Mouse (Mus musculus) liver, embryonic 11.5 days (tissue): ENCODE data around the gene Itpr3. TPM values are rescaled to one million over a fixed set of nuclear protein-coding genes. Genes with fewer than 3 reads are reported as not detected.

Experiments used
- ATAC-seq: fragments of 200-750 bp; cut with Nextera tagmentation; replicated peaks from 2 replicates; pipeline ENCODE4 v1.8.0; 2017; ENCODE audit warnings: moderate number of reproducible peaks, mild to moderate bottlenecking, moderate TSS enrichment, moderate library complexity; ENCODE audit not compliant: low FRiP score
- DNase-seq: peaks from one replicate; pipeline ENCODE4 v3.0.0-alpha.2; 2017; ENCODE audit warnings: low spot score
- H3K27ac ChIP-seq: fragments of 300-500 bp; sonication (generic); 2 replicates; pipeline ENCODE4 v1.5.1; 2014; ENCODE audit warnings: mild to moderate bottlenecking, low read depth, low read length, control low read depth
- H3K27me3 ChIP-seq: fragments of 300-500 bp; sonication (generic); replicated peaks from 2 replicates; pipeline ENCODE4 v1.6.1; 2014; ENCODE audit warnings: low read length, mixed read lengths; ENCODE audit not compliant: control insufficient read depth, insufficient read depth
- H3K36me3 ChIP-seq: fragments of 300-500 bp; sonication (generic); 2 replicates; pipeline ENCODE4 v1.6.1; 2014; ENCODE audit warnings: mild to moderate bottlenecking, low read length, moderate library complexity, mixed read lengths; ENCODE audit not compliant: control insufficient read depth, insufficient read depth
- H3K4me1 ChIP-seq: fragments of 300-500 bp; sonication (generic); replicated peaks from 2 replicates; pipeline ENCODE4 v1.6.1; 2014; ENCODE audit warnings: low read length, mixed read lengths; ENCODE audit not compliant: control insufficient read depth, insufficient read depth
- H3K4me2 ChIP-seq: fragments of 300-500 bp; sonication (generic); 2 replicates; pipeline ENCODE4 v1.6.1; 2014; ENCODE audit warnings: mild to moderate bottlenecking, control low read depth, moderate library complexity
- H3K4me3 ChIP-seq: fragments of 300-500 bp; sonication (generic); 2 replicates; pipeline ENCODE4 v1.5.1; 2014; ENCODE audit warnings: low read depth, low read length, control low read depth
- H3K9ac ChIP-seq: fragments of 300-500 bp; sonication (generic); 2 replicates; pipeline ENCODE4 v1.6.1; 2014; ENCODE audit warnings: low read depth, low read length, control low read depth
- H3K9me3 ChIP-seq: fragments of 300-500 bp; sonication (generic); 2 replicates; pipeline ENCODE4 v1.6.1; 2016; ENCODE audit warnings: low read length, inconsistent platforms, mixed read lengths; ENCODE audit not compliant: control insufficient read depth
- WGBS: fragments of 180-500 bp; shearing (Covaris S2); extraction: QIAGEN DNeasy Blood & Tissue Kit; methylation state at CpG from one replicate; pipeline ENCODE4 v1.1.7; 2014; 5-methylcytosine and 5-hydroxymethylcytosine counted together
- polyA plus RNA-seq: library from polyadenylated mRNA; unstranded; fragments of >200 nt; fragmentation: Nextera tagmentation; extraction: Ambion mirVana; gene quantifications from 2 replicates; pipeline ENCODE4 v1.2.1, GENCODE M21; 2014

The Itpr3 gene
- polyA plus RNA-seq, 1 experiment from 2014 or later: 2.0 TPM

DNA sequence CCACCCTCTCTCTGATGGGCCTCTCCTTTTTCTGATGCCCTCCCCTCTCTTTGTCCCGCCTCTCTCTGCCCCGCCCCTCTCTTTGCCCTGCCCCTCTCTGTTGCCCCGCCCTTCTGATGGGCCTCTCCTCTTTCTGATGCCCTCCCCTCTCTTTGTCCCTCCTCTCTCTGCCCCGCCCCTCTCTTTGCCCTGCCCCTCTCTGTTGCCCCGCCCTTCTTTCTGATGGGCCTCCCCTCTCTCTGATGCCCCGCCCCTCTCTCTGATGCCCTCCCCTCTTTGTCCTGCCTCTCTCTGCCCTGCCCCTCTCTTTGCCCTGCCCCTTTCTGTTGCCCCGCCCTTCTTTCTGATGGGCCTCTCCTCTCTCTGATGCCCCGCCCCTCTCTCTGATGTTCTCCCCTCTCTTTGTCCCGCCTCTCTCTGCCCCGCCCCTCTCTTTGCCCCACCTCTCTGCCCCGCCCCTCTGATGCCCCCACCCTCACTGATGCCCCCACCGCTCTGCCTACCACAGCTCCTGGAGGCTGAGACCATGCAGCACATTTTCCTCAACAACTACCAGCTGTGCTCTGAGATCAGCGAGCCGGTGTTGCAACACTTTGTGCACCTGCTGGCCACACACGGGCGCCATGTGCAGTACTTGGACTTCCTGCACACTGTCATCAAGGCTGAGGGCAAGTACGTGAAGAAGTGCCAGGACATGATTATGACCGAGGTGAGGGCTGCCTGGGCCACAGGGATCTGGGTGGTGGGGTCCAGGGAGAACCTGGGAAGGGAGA, 48.8 kb downstream of the Itpr3 start:
- Histone ChIP-seq H3K27me3 (no peaks in the 10 kb centered on the region), H3K27ac (no peak overlapping the region), H3K9me3 (no peaks in the 10 kb centered on the region), H3K4me2 (no peak overlapping the region), H3K4me1 (no peaks in the 10 kb centered on the region), H3K36me3 (no peaks in the 10 kb centered on the region), H3K9ac (no peak overlapping the region), H3K4me3 (no peak overlapping the region)
- ATAC-seq: peak; percentile 29; the same call in 1 of the 2 replicates
- 65% methylated on average over 16 of the region's 18 CpGs for WGBS
- DNase-seq: no peak

GRCm38 (mm10) chr17:27106745-27107144, 49.6 kb downstream of the Itpr3 start:
- no peak overlapping the region for H3K4me3 ChIP-seq
- no peak for ATAC-seq
- H3K4me2 ChIP-seq: no peak overlapping the region
- DNase-seq: no peak
- H3K27ac ChIP-seq: no peak overlapping the region
- no peaks in the 10 kb centered on the region for H3K27me3 ChIP-seq
- H3K9me3 ChIP-seq: no peaks in the 10 kb centered on the region
- 74% methylated on average over 9 of the region's 9 CpGs for WGBS
- no peaks in the 10 kb centered on the region for H3K4me1 ChIP-seq
- H3K9ac ChIP-seq: no peak overlapping the region
- no peaks in the 10 kb centered on the region for H3K36me3 ChIP-seq

DNA sequence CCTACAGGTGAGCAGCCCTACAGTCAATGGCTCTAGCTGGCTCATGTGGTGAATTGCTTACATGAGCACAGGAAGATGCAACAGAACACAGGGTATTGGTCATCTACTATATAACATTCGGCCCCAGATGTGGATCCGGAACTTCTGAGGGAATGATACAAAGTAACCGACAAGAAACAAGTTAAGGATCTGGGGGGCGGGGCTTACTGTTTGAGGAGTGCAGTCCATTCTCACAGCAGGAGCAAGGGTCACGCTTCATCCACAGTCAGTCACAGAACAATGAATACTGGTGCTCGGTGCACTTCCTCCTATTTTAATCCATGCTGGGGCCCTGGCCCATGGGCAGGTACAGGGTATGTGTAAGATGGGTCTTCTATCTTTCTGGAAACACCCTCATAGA, 50.8 kb downstream of the Itpr3 start:
- Histone ChIP-seq H3K9me3 (no peaks in the 10 kb centered on the region), H3K4me2 (no peak overlapping the region), H3K27ac (no peak overlapping the region), H3K4me3 (no peak overlapping the region), H3K9ac (no peak overlapping the region), H3K4me1 (no peaks in the 10 kb centered on the region), H3K36me3 (no peaks in the 10 kb centered on the region), H3K27me3 (no peaks in the 10 kb centered on the region)
- 74% methylated on average over 6 of the region's 6 CpGs for WGBS
- no peak for ATAC-seq
- no peak for DNase-seq

- DNase-seq (no peak), ATAC-seq (no peak)
- Histone ChIP-seq H3K27ac (no peak overlapping the region), H3K4me1 (no peaks in the 10 kb centered on the region), H3K4me3 (no peak overlapping the region), H3K9ac (no peak overlapping the region), H3K27me3 (no peaks in the 10 kb centered on the region), H3K4me2 (no peak overlapping the region), H3K9me3 (no peaks in the 10 kb centered on the region), H3K36me3 (no peaks in the 10 kb centered on the region)
- WGBS: 84% methylated on average over 7 of the region's 7 CpGs
Observed at GRCm38 (mm10) chr17:27110072-27110471, 53.0 kb downstream of the Itpr3 start.

GRCm38 (mm10) chr17:27118676-27119539, 61.8 kb downstream of the Itpr3 start:
- Histone ChIP-seq H3K9me3 (no peaks in the 10 kb centered on the region), H3K4me1 (peaks cover 4% of the 10 kb centered on the region), H3K36me3 (peaks cover 19% of the 10 kb centered on the region), H3K4me2 (no peak overlapping the region), H3K27me3 (no peaks in the 10 kb centered on the region; the same call in 1 of the 2 replicates), H3K27ac (no peak overlapping the region), H3K9ac (no peak overlapping the region), H3K4me3 (no peak overlapping the region)
- DNase-seq (no peak), ATAC-seq (no peak)
- 69% methylated on average over 25 of the region's 25 CpGs for WGBS

DNA sequence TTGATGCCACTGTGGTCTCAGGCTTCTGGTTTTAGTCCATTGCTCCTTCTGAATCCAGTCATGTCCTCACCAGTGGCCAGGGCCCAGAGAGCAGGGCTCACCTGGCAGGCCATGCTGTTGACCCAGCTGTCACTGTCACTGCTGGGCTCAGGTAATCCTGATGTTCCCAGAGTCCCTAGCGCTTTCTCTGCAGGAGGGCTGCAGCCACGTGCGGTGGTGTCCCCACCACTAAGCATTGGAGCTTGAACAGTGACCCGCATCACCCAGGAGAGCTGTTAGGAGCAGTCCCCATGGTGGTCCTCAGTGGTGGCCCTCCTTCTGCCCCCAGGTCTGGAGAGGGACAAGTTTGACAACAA, 62.4 kb downstream of the Itpr3 start:
- DNase-seq (no peak), ATAC-seq (no peak)
- peaks cover 4% of the 10 kb centered on the region for H3K4me1 ChIP-seq
- H3K27ac ChIP-seq: no peak overlapping the region
- H3K4me3 ChIP-seq: no peak overlapping the region
- no peaks in the 10 kb centered on the region; the same call in 1 of the 2 replicates for H3K27me3 ChIP-seq
- H3K4me2 ChIP-seq: no peak overlapping the region
- no peak overlapping the region for H3K9ac ChIP-seq
- H3K9me3 ChIP-seq: no peaks in the 10 kb centered on the region
- WGBS: 79% methylated on average over 4 of the region's 4 CpGs
- peaks cover 25% of the 10 kb centered on the region for H3K36me3 ChIP-seq

GRCm38 (mm10) chr17:27119954-27120353, 62.9 kb downstream of the Itpr3 start:
- H3K27me3 ChIP-seq: no peaks in the 10 kb centered on the region; the same call in 1 of the 2 replicates
- DNase-seq (no peak), ATAC-seq (no peak)
- H3K4me3 ChIP-seq: no peak overlapping the region
- H3K36me3 ChIP-seq: peaks cover 28% of the 10 kb centered on the region
- no peaks in the 10 kb centered on the region for H3K9me3 ChIP-seq
- WGBS: 66% methylated on average over 8 of the region's 8 CpGs
- no peak overlapping the region for H3K9ac ChIP-seq
- no peak overlapping the region for H3K4me2 ChIP-seq
- H3K4me1 ChIP-seq: peaks cover 6% of the 10 kb centered on the region
- no peak overlapping the region for H3K27ac ChIP-seq

- Histone ChIP-seq H3K4me1 (peaks cover 6% of the 10 kb centered on the region), H3K9me3 (no peaks in the 10 kb centered on the region), H3K4me3 (no peak overlapping the region), H3K36me3 (peaks cover 33% of the 10 kb centered on the region), H3K27me3 (no peaks in the 10 kb centered on the region; the same call in 1 of the 2 replicates), H3K9ac (no peak overlapping the region), H3K27ac (no peak overlapping the region), H3K4me2 (no peak overlapping the region)
- no peak for ATAC-seq
- 21% methylated on average over 18 of the region's 18 CpGs for WGBS
- peak; percentile 64 for DNase-seq
Observed at GRCm38 (mm10) chr17:27120561-27121024, 63.5 kb downstream of the Itpr3 start.
